8 mouse cellular contexts compared by ENCODE assay signal in the genomic region with DNA sequence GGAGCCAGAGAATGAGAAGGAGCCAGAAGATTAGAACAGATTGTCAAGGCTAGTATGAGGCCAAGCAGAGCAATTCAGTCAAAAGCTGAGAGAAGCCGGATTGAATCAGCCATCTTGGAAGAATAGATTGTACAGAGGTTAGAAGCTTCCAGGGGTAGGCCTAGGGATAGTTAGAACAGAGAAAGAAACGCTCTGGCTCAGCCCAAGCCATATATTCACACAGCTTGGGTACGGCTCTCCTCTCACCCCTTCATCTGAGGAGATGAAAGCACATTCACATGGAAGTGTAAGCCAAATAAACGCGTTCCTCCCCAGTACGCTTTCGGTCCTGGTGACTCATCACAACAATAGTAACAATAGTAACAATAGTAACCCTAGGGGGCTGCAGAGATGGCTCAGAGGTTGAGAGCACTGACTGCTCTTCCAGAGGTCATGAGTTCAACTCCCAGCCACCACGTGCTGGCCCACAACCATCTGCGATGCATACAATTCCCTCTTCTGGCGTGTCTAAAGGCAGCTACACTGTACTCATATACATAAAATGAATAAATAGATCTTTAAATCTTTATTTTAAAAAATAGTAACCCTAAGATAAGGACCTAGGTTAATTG. TPM values are rescaled to one million over a fixed set of nuclear protein-coding genes. Genes with fewer than 3 reads are reported as not detected.
DNase-seq lines count a peak whose midpoint lies in the region; ATAC-seq and TF ChIP-seq lines count a peak whose summit lies in the region.

No protein-coding gene starts in this region.

- H3K36me3 ChIP-seq in erythroblast, embryonic 14.5 days (ENCODE audit: control insufficient read depth): peaks cover 36% of the 10 kb centered on the region
- peaks cover 6% of the 10 kb centered on the region for H3K36me3 ChIP-seq in C2C12 (ENCODE audit: control insufficient read depth, insufficient read depth)
- H3K36me3 ChIP-seq in forebrain, embryonic 10.5 days (replicated peaks): peaks cover 54% of the 10 kb centered on the region
- H3K36me3 ChIP-seq in liver, embryonic 12.5 days: peaks cover 37% of the 10 kb centered on the region

- peak overlapping the region; percentile 88; the same call in 1 of the 2 replicates for H3K9ac ChIP-seq in liver, embryonic 12.5 days

- H3K27me3 ChIP-seq in erythroblast, embryonic 14.5 days (ENCODE audit: control insufficient read depth): no peaks in the 10 kb centered on the region
- no peaks in the 10 kb centered on the region for H3K27me3 ChIP-seq in C2C12 (ENCODE audit: control insufficient read depth, insufficient read depth, insufficient read length)
- no peaks in the 10 kb centered on the region for H3K27me3 ChIP-seq in forebrain, embryonic 10.5 days (ENCODE audit: poor library complexity, severe bottlenecking)
- H3K27me3 ChIP-seq in liver, embryonic 12.5 days (replicated peaks): no peaks in the 10 kb centered on the region

- no peaks in the 10 kb centered on the region for H3K9me3 ChIP-seq in erythroblast, embryonic 14.5 days (ENCODE audit: control insufficient read depth, low read length)
- no peaks in the 10 kb centered on the region for H3K9me3 ChIP-seq in forebrain, embryonic 10.5 days
- H3K9me3 ChIP-seq in liver, embryonic 12.5 days (replicated peaks): no peaks in the 10 kb centered on the region

- peaks cover 42% of the 10 kb centered on the region for H3K4me1 ChIP-seq in erythroblast, embryonic 14.5 days (ENCODE audit: control insufficient read depth)
- H3K4me1 ChIP-seq in forebrain, embryonic 10.5 days: peaks cover 29% of the 10 kb centered on the region
- H3K4me1 ChIP-seq in liver, embryonic 12.5 days: peaks cover 48% of the 10 kb centered on the region

- no peak for ATAC-seq in erythroblast, adult 5-6 weeks (replicated peaks; ENCODE audit: low FRiP score, poor library complexity, severe bottlenecking)
- no peak for ATAC-seq in liver, embryonic 12.5 days
- no peak for ATAC-seq in activated CD4-positive, CD25-positive, alpha-beta regulatory T cell, adult 4 months

- peak overlapping the region; percentile 89 for H3K4me3 ChIP-seq in erythroblast, embryonic 14.5 days (replicated peaks)
- peak overlapping the region; percentile 75 for H3K4me3 ChIP-seq in C2C12 (ENCODE audit: insufficient read depth, poor library complexity, severe bottlenecking)
- peak overlapping the region; percentile 79 for H3K4me3 ChIP-seq in forebrain, embryonic 10.5 days
- peak overlapping the region; percentile 92 for H3K4me3 ChIP-seq in liver, embryonic 12.5 days

- H3ac ChIP-seq in C2C12 (ENCODE audit: control insufficient read depth, insufficient read length, low read depth): no peak overlapping the region

- H3K4me2 ChIP-seq in liver, embryonic 12.5 days: peak overlapping the region; percentile 95

- H3K27ac ChIP-seq in forebrain, embryonic 10.5 days: peak overlapping the region; percentile 96
- H3K27ac ChIP-seq in liver, embryonic 12.5 days: no peak overlapping the region

- H3K79me2 ChIP-seq in C2C12 (ENCODE audit: control insufficient read depth, insufficient read depth): peaks cover 24% of the 10 kb centered on the region

- no peak for TF ChIP-seq CTCF in C2C12 (IDR thresholded peaks at IDR 0.05; ENCODE audit: control insufficient read depth, insufficient read depth, insufficient read length)

- H3K79me3 ChIP-seq in C2C12 (ENCODE audit: low read depth): peaks cover 11% of the 10 kb centered on the region

- intact Hi-C loops in gastrocnemius, postnatal 36 days (cut with DNase I): loop anchor here (5.0 kb wide), 1 partner anchor 107 kb away; a partner anchor contains a TSS

- 51% methylated on average over 10 of the region's 10 CpGs for WGBS in forebrain, embryonic 10.5 days
- WGBS in liver, embryonic 12.5 days (ENCODE audit: insufficient replicate concordance): 52% methylated on average over 10 of the region's 10 CpGs

- no peak for DNase-seq in forebrain, embryonic 10.5 days (ENCODE audit: extremely low spot score, low spot score)
- DNase-seq in layer of hippocampus, adult 9-10 months (ENCODE audit: low spot score): no peak
- DNase-seq in gastrocnemius, postnatal 36 days: no peak

TF ChIP-seq in C2C12, 6 proteins besides CTCF, POLR2A, EP300 and RAD21:
- TF ChIP-seq MYOD1 (IDR thresholded peaks at IDR 0.05; ENCODE audit: control insufficient read depth, insufficient read length, low read depth) (no peak), MYOG (IDR thresholded peaks at IDR 0.05; ENCODE audit: control insufficient read depth, extremely low read depth, insufficient read length) (no peak), USF1 (IDR thresholded peaks at IDR 0.05; ENCODE audit: low read depth) (peak; percentile 19), FOSL1 (IDR thresholded peaks at IDR 0.05; ENCODE audit: insufficient read depth, low read length, poor library complexity, severe bottlenecking) (no peak), MAX (IDR thresholded peaks at IDR 0.05) (peak; percentile 38)

RNA-seq across cellular contexts. Expression of a gene that starts 0.7 kb away (rescaled TPM):
- 14.2 and 14.8 TPM in 2 replicates for polyA plus RNA-seq in erythroblast, embryonic 14.5 days (2012)
- 4.8 and 13.4 TPM in 2 replicates for total RNA-seq in erythroblast, adult 5-6 weeks (2015; ENCODE audit: low replicate concordance)
- total RNA-seq in erythroblast, adult 5-6 weeks (2017; ENCODE audit: low replicate concordance): 11.6 and 27.2 TPM in 2 replicates
- 116 TPM for polyA plus RNA-seq in C2C12 (2012; fragmentation: generic; extraction: Trizol)
- 213 and 216 TPM in 2 replicates for polyA plus RNA-seq in forebrain, embryonic 10.5 days (2016; fragmentation: Nextera tagmentation; extraction: Ambion mirVana)
- 134 and 153 TPM in 2 replicates for polyA plus RNA-seq in liver, embryonic 12.5 days (2016; fragmentation: Nextera tagmentation; extraction: Ambion mirVana)
- 10 to 100 TPM; 29.9 to 36.8 TPM for total RNA-seq in gastrocnemius, postnatal 36 days (2021)
- 100 to 1,000 TPM in 1 of 2 experiments, 10 to 100 TPM in 1; 90.0 to 201 TPM for polyA plus RNA-seq in activated CD4-positive, CD25-positive, alpha-beta regulatory T cell, adult 4 months (2017; shearing (Covaris generic))

RNA-seq across cellular contexts. Expression of a gene that starts 1.0 kb away (rescaled TPM):
- polyA plus RNA-seq in erythroblast, embryonic 14.5 days (2012): 0.21 and 0.33 TPM in 2 replicates
- 0.19 and 1.9 TPM in 2 replicates for total RNA-seq in erythroblast, adult 5-6 weeks (2015; ENCODE audit: low replicate concordance)
- 0.42 and 1.4 TPM in 2 replicates for total RNA-seq in erythroblast, adult 5-6 weeks (2017; ENCODE audit: low replicate concordance)
- polyA plus RNA-seq in C2C12 (2012; fragmentation: generic; extraction: Trizol): 5.4 TPM
- 13.5 and 14.0 TPM in 2 replicates for polyA plus RNA-seq in forebrain, embryonic 10.5 days (2016; fragmentation: Nextera tagmentation; extraction: Ambion mirVana)
- 4.5 and 5.1 TPM in 2 replicates for polyA plus RNA-seq in liver, embryonic 12.5 days (2016; fragmentation: Nextera tagmentation; extraction: Ambion mirVana)
- 1 to 10 TPM; 2.1 to 3.6 TPM for total RNA-seq in gastrocnemius, postnatal 36 days (2021)
- 10 to 100 TPM in 1 of 2 experiments, 1 to 10 TPM in 1; 9.7 to 10.0 TPM for polyA plus RNA-seq in activated CD4-positive, CD25-positive, alpha-beta regulatory T cell, adult 4 months (2017; shearing (Covaris generic))

RNA-seq across cellular contexts. Expression of a gene that starts 13.0 kb away (rescaled TPM):
- 1.5 and 2.4 TPM in 2 replicates for polyA plus RNA-seq in erythroblast, embryonic 14.5 days (2012)
- 127 and 157 TPM in 2 replicates for total RNA-seq in erythroblast, adult 5-6 weeks (2015; ENCODE audit: low replicate concordance)
- 132 and 182 TPM in 2 replicates for total RNA-seq in erythroblast, adult 5-6 weeks (2017; ENCODE audit: low replicate concordance)
- polyA plus RNA-seq in C2C12 (2012; fragmentation: generic; extraction: Trizol): 1.9 TPM
- 33.6 and 40.3 TPM in 2 replicates for polyA plus RNA-seq in forebrain, embryonic 10.5 days (2016; fragmentation: Nextera tagmentation; extraction: Ambion mirVana)
- 77.9 and 86.6 TPM in 2 replicates for polyA plus RNA-seq in liver, embryonic 12.5 days (2016; fragmentation: Nextera tagmentation; extraction: Ambion mirVana)
- 1 to 10 TPM; 2.6 to 5.2 TPM for total RNA-seq in gastrocnemius, postnatal 36 days (2021)
- polyA plus RNA-seq in activated CD4-positive, CD25-positive, alpha-beta regulatory T cell, adult 4 months (2017; shearing (Covaris generic)): 1,000 to 10,000 TPM; 2,153 to 2,681 TPM

RNA-seq across cellular contexts. Expression of a gene that starts 18.3 kb away (rescaled TPM):
- polyA plus RNA-seq in erythroblast, embryonic 14.5 days (2012): not detected in 2 replicates
- not detected in 2 replicates for total RNA-seq in erythroblast, adult 5-6 weeks (2015; ENCODE audit: low replicate concordance)
- 3.6 and 6.0 TPM in 2 replicates for total RNA-seq in erythroblast, adult 5-6 weeks (2017; ENCODE audit: low replicate concordance)
- 0.07 TPM for polyA plus RNA-seq in C2C12 (2012; fragmentation: generic; extraction: Trizol)
- 0.16 and 0.40 TPM in 2 replicates for polyA plus RNA-seq in forebrain, embryonic 10.5 days (2016; fragmentation: Nextera tagmentation; extraction: Ambion mirVana)
- polyA plus RNA-seq in liver, embryonic 12.5 days (2016; fragmentation: Nextera tagmentation; extraction: Ambion mirVana): 0.24 and 0.50 TPM in 2 replicates
- total RNA-seq in gastrocnemius, postnatal 36 days (2021): 10 to 100 TPM; 15.7 to 21.0 TPM
- polyA plus RNA-seq in activated CD4-positive, CD25-positive, alpha-beta regulatory T cell, adult 4 months (2017; shearing (Covaris generic)): under 1 TPM in 1 of 2 experiments, not detected in 1; 0.42 TPM

RNA-seq across cellular contexts. Expression of a gene that starts 45.4 kb away (rescaled TPM):
- 4.0 and 6.3 TPM in 2 replicates for polyA plus RNA-seq in erythroblast, embryonic 14.5 days (2012)
- 33.6 and 37.9 TPM in 2 replicates for total RNA-seq in erythroblast, adult 5-6 weeks (2015; ENCODE audit: low replicate concordance)
- 6.8 and 17.6 TPM in 2 replicates for total RNA-seq in erythroblast, adult 5-6 weeks (2017; ENCODE audit: low replicate concordance)
- 39.3 TPM for polyA plus RNA-seq in C2C12 (2012; fragmentation: generic; extraction: Trizol)
- polyA plus RNA-seq in forebrain, embryonic 10.5 days (2016; fragmentation: Nextera tagmentation; extraction: Ambion mirVana): 61.1 and 64.5 TPM in 2 replicates
- polyA plus RNA-seq in liver, embryonic 12.5 days (2016; fragmentation: Nextera tagmentation; extraction: Ambion mirVana): 36.3 and 42.4 TPM in 2 replicates
- 10 to 100 TPM; 29.3 to 33.2 TPM for total RNA-seq in gastrocnemius, postnatal 36 days (2021)
- 100 to 1,000 TPM in 1 of 2 experiments, 10 to 100 TPM in 1; 73.9 to 103 TPM for polyA plus RNA-seq in activated CD4-positive, CD25-positive, alpha-beta regulatory T cell, adult 4 months (2017; shearing (Covaris generic))

Comparison
In these comparisons a context has a peak if more than half of its experiments do, and no peak if none do; other contexts are left out.
1. RNA of a gene that starts 13.0 kb away (polyA plus RNA-seq): 2,153 to 2,681 TPM in activated CD4-positive, CD25-positive, alpha-beta regulatory T cell, adult 4 months; 77.9 to 86.6 TPM in liver, embryonic 12.5 days, 33.6 to 40.3 TPM in forebrain, embryonic 10.5 days, 1.9 TPM in C2C12 (single experiment) and 1.5 to 2.4 TPM in erythroblast, embryonic 14.5 days; every median in the first group is over 10 times any median in the second.
2. Peak in every context shown above with its lines, with median percentiles within 50 percentile points of each other: H3K4me3 ChIP-seq.